Mouse (Mus musculus) lung, embryonic 16.5 days (tissue): ENCODE measurements around the gene Tsga10ip. TPM values are rescaled to one million over a fixed set of nuclear protein-coding genes. Genes with fewer than 3 reads are reported as not detected.

Experiments used
- ATAC-seq: fragments of 200-750 bp; cut with Nextera tagmentation; 2 replicates; pipeline ENCODE4 v1.8.0; 2017; ENCODE audit warnings: low read depth, mild to moderate bottlenecking, moderate library complexity
- H3K27ac ChIP-seq: fragments of 300-500 bp; sonication (generic); 2 replicates; pipeline ENCODE4 v1.5.1; 2014; ENCODE audit warnings: mild to moderate bottlenecking, control low read depth, low read length
- H3K27me3 ChIP-seq: fragments of 300-500 bp; sonication (generic); 2 replicates; pipeline ENCODE4 v1.6.1; 2014; ENCODE audit warnings: low read depth, low read length, mixed read lengths; ENCODE audit not compliant: control insufficient read depth, insufficient read depth
- H3K36me3 ChIP-seq: fragments of 300-500 bp; sonication (generic); 2 replicates; pipeline ENCODE4 v1.6.1; 2014; ENCODE audit warnings: low read length; ENCODE audit not compliant: control insufficient read depth, insufficient read depth
- H3K4me1 ChIP-seq: fragments of 300-500 bp; sonication (generic); replicated peaks from 2 replicates; pipeline ENCODE4 v1.6.1; 2014; ENCODE audit warnings: low read length, mixed read lengths; ENCODE audit not compliant: control insufficient read depth, insufficient read depth
- H3K4me2 ChIP-seq: fragments of 300-500 bp; sonication (generic); 2 replicates; pipeline ENCODE4 v1.6.1; 2014; ENCODE audit warnings: low read depth, low read length, control low read depth
- H3K4me3 ChIP-seq: fragments of 300-500 bp; sonication (generic); 2 replicates; pipeline ENCODE4 v1.5.1; 2014; ENCODE audit warnings: mild to moderate bottlenecking, low read length, control low read depth
- H3K9ac ChIP-seq: fragments of 300-500 bp; sonication (generic); 2 replicates; pipeline ENCODE4 v1.6.1; 2014; ENCODE audit warnings: low read length, control low read depth
- H3K9me3 ChIP-seq: fragments of 300-500 bp; sonication (generic); 2 replicates; pipeline ENCODE4 v1.6.1; 2016; ENCODE audit warnings: low read length; ENCODE audit not compliant: control insufficient read depth
- WGBS: fragments of 180-500 bp; shearing (Covaris S2); extraction: QIAGEN DNeasy Blood & Tissue Kit; methylation state at CpG from one replicate; pipeline ENCODE4 v1.1.7; 2014; 5-methylcytosine and 5-hydroxymethylcytosine counted together
- polyA plus RNA-seq: library from polyadenylated mRNA; unstranded; fragments of >200 nt; fragmentation: Nextera tagmentation; extraction: Ambion mirVana; gene quantifications from 2 replicates; pipeline ENCODE4 v1.2.1, GENCODE M21; 2015

The Tsga10ip gene
- polyA plus RNA-seq, 1 experiment from 2014 or later: 1.3 TPM

- WGBS: 94% methylated on average over 8 of the region's 8 CpGs
- no peaks in the 10 kb centered on the region for H3K9me3 ChIP-seq
- no peak for ATAC-seq
- no peaks in the 10 kb centered on the region for H3K27me3 ChIP-seq
- H3K4me1 ChIP-seq: peaks cover 10% of the 10 kb centered on the region
- no peak overlapping the region for H3K9ac ChIP-seq
- no peak overlapping the region for H3K4me2 ChIP-seq
- H3K36me3 ChIP-seq: peaks cover 15% of the 10 kb centered on the region; the same call in 1 of the 2 replicates
- H3K4me3 ChIP-seq: no peak overlapping the region
- H3K27ac ChIP-seq: no peak overlapping the region
Measured at GRCm38 (mm10) chr19:5418750-5419466, 16.6 kb upstream of the Tsga10ip start.

GRCm38 (mm10) chr19:5414534-5414957 is 12.2 kb upstream of the Tsga10ip start:
- H3K27me3 ChIP-seq: no peaks in the 10 kb centered on the region
- no peak overlapping the region for H3K4me3 ChIP-seq
- no peak overlapping the region for H3K9ac ChIP-seq
- H3K27ac ChIP-seq: no peak overlapping the region
- ATAC-seq: no peak
- 68% methylated on average over 2 of the region's 2 CpGs for WGBS
- no peaks in the 10 kb centered on the region for H3K9me3 ChIP-seq
- H3K4me1 ChIP-seq: no peaks in the 10 kb centered on the region; the same call in 1 of the 2 replicates
- no peaks in the 10 kb centered on the region; the same call in 1 of the 2 replicates for H3K36me3 ChIP-seq
- H3K4me2 ChIP-seq: no peak overlapping the region

- Histone ChIP-seq H3K9ac (no peak overlapping the region), H3K4me1 (no peaks in the 10 kb centered on the region; the same call in 1 of the 2 replicates), H3K4me2 (no peak overlapping the region), H3K36me3 (no peaks in the 10 kb centered on the region; the same call in 1 of the 2 replicates), H3K27ac (no peak overlapping the region), H3K27me3 (no peaks in the 10 kb centered on the region), H3K9me3 (no peaks in the 10 kb centered on the region), H3K4me3 (no peak overlapping the region)
- 70% methylated on average over 4 of the region's 4 CpGs for WGBS
- no peak for ATAC-seq
Measured at GRCm38 (mm10) chr19:5413840-5414239, 11.5 kb upstream of the Tsga10ip start.

- peaks cover 12% of the 10 kb centered on the region for H3K4me1 ChIP-seq
- no peak for ATAC-seq
- no peak overlapping the region for H3K27ac ChIP-seq
- H3K36me3 ChIP-seq: no peaks in the 10 kb centered on the region
- no peaks in the 10 kb centered on the region for H3K9me3 ChIP-seq
- no peaks in the 10 kb centered on the region for H3K27me3 ChIP-seq
- WGBS: 45% methylated on average over 5 of the region's 5 CpGs
- no peak overlapping the region for H3K4me3 ChIP-seq
- no peak overlapping the region for H3K4me2 ChIP-seq
- H3K9ac ChIP-seq: no peak overlapping the region
Measured at GRCm38 (mm10) chr19:5411961-5412360, 9.6 kb upstream of the Tsga10ip start.

GRCm38 (mm10) chr19:5410641-5411040 is 8.3 kb upstream of the Tsga10ip start:
- WGBS: 47% methylated on average over 5 of the region's 5 CpGs
- no peaks in the 10 kb centered on the region for H3K9me3 ChIP-seq
- no peak overlapping the region for H3K4me3 ChIP-seq
- no peaks in the 10 kb centered on the region for H3K36me3 ChIP-seq
- no peak overlapping the region for H3K27ac ChIP-seq
- ATAC-seq: peak; percentile 24; the same call in 1 of the 2 replicates
- H3K27me3 ChIP-seq: no peaks in the 10 kb centered on the region
- H3K4me1 ChIP-seq: peaks cover 12% of the 10 kb centered on the region
- no peak overlapping the region for H3K9ac ChIP-seq
- no peak overlapping the region for H3K4me2 ChIP-seq

GRCm38 (mm10) chr19:5409068-5409467 is 6.7 kb upstream of the Tsga10ip start:
- Histone ChIP-seq H3K4me3 (no peak overlapping the region), H3K36me3 (no peaks in the 10 kb centered on the region), H3K9me3 (no peaks in the 10 kb centered on the region), H3K9ac (no peak overlapping the region), H3K4me1 (peaks cover 12% of the 10 kb centered on the region), H3K4me2 (no peak overlapping the region), H3K27ac (peak overlapping the region; percentile 14; the same call in 1 of the 2 replicates), H3K27me3 (no peaks in the 10 kb centered on the region)
- WGBS: 53% methylated on average over 5 of the region's 5 CpGs
- ATAC-seq: 0 out of 2 replicates have a peak, but pooled peaks have one; percentile 16

GRCm38 (mm10) chr19:5408057-5409001 is 6.0 kb upstream of the Tsga10ip start:
- H3K27me3 ChIP-seq: no peaks in the 10 kb centered on the region
- peaks cover 12% of the 10 kb centered on the region for H3K4me1 ChIP-seq
- H3K4me2 ChIP-seq: peak overlapping the region; percentile 67; the same call in 1 of the 2 replicates
- H3K27ac ChIP-seq: peak overlapping the region; percentile 25
- H3K9ac ChIP-seq: no peak overlapping the region
- 70% methylated on average over 13 of the region's 13 CpGs for WGBS
- ATAC-seq: no peak
- H3K4me3 ChIP-seq: no peak overlapping the region; the same call in 1 of the 2 replicates
- H3K9me3 ChIP-seq: no peaks in the 10 kb centered on the region
- no peaks in the 10 kb centered on the region for H3K36me3 ChIP-seq

- Histone ChIP-seq H3K4me2 (peak overlapping the region; percentile 67), H3K27me3 (no peaks in the 10 kb centered on the region), H3K27ac (peak overlapping the region; percentile 94), H3K4me1 (peaks cover 12% of the 10 kb centered on the region), H3K4me3 (peak overlapping the region; percentile 61), H3K36me3 (no peaks in the 10 kb centered on the region), H3K9me3 (no peaks in the 10 kb centered on the region), H3K9ac (peak overlapping the region; percentile 81)
- WGBS: 13% methylated on average over 7 of the region's 7 CpGs
- ATAC-seq: peak; percentile 69
Measured at GRCm38 (mm10) chr19:5407133-5407532, 4.8 kb upstream of the Tsga10ip start.
